Mouse (Mus musculus): ENCODE measurements around the gene Jmjd7.

The Jmjd7 gene

DNA sequence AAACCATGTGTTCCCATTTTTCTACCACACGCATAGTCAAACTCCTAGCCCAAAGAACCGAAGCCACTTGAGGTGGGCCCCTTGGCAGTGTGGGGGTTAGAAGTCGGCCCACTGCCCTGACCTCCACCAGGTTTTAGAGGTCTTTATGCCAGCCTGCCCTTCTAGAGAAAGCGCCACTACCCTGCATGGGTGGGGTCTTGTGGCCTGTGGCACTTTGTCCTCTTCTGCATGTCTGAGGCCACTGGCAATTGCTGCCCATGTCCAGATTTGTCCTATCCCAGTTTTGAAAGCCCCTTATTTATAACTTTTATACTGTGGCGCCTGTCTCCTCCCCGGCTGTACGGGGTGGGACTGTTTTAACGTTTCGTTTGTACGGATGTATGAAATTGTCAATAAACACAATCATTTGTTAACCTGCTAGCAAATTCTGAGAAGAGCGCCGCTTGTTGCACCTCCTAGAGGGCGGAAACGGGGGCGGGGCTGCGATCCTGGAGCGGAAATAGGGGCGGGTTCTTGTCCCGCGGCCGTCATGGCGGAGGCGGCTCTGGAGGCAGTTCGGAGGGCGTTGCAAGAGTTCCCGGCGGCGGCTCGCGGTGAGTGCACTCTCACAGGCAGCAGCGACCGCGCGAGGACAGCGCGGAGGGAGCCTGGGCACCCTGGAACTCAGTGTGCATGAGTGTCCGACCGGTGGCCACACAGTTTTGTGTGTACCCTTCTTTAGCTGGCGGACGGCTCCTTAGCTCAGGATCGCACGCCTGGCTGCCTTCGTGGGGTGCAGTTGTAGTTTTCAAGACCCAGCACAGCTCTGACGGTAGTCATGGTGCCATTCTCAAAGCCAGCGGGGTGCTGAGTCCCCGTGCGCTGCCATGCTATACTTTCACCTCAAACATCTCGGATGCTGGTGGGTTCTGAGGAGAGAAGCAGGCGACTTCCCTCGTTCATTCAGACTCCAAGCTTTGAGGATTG lies at the start of gene Jmjd7, which contains the start of gene Gm28042:
TSS of gene Jmjd7 (plus strand) at position 500 of the 966 bp plus-strand sequence.
TSS of gene Gm28042 (plus strand) at position 510 of the 966 bp plus-strand sequence.
- DNase-seq, result peak; percentile 91

DNA sequence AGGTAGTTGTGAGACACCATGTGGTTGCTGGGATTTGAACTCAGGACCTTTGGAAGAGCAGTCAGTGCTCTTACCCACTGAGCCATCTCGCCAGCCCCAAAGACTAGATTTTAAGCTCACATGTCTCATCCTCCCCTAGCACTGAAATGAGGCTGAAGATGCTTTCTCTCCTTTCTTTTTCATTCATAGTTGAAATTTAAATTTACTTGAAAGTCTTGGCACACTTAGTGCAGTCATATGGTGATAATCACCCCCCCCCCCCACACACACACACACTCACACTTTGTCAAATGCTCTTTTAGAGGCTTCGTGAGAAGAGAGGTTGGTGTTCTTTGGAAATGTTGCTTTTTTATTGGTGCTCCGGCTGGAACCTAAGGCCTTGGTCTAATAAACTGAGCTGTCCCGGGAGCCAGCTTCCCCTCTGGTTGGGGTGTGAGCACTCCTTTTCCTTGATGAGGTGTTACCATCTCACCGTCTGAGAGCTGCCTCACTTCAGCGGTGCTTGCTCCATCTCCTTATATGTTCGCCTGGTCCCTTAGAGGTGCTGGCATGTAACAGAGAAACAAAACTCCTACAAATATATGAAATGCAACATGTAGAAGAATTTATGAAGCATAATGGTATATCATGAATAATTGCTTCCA lies 46.8 kb upstream of the Jmjd7 start:
- DNase-seq, result no peak

DNA sequence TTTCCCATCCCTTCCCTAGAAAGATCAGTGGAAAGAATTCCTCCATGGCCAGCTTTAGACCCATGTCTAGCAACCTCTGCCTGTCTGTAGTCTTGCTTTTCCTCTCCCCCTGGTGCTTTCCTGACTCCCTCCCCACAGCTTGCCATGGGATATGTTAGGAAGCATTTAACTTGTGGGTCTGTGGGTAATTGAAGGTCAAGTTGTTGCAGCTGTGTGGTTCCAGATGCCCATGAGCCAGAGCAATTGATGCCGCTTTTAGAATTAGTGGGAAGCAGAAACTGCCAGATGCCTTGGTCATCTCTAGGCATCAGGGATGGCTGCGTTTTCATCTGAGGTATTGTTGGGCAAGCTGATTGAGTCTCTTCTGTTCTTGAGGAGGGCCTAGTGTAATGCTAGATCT lies 45.7 kb upstream of the Jmjd7 start:
- DNase-seq, result no peak

DNA sequence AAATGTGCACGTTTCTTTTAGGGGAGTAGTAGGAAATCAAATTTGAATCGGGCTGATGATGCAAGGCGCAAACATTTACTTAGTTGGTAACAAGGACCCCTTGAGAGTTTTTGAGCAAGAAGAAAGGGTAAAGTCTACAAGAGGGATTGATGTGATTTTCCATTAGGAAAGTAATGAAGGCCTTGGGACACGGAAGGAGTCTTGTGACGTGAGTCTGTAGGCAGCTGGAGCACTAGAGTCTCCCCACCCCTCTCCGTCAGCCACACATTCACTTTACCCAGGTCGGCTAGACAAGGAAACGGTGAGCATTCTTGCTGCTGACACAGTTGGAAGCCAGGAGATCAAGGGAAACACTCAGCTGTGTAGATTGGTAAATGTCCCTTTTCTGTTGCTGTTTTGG lies 41.4 kb upstream of the Jmjd7 start:
- no peak for DNase-seq

DNA sequence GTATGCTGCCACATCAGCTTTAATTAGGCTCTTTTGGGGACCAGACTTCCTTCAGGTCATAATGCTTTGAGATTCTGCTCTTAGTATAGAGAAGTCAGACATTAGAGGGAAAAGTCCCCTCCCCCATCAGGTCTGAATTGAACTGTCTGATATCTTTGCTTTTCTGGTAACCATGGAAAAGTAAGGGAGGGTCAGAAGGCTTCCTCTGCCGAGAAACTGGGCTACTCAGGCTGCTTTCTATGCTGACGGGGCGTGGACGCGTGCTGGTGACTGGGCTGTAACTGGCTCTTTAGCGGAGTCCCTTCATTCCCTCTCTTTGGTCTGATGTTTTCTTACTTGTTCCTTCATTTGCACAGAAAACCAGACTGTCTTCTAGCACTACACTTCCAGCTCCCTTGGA lies 40.9 kb upstream of the Jmjd7 start:
- no peak for DNase-seq

DNA sequence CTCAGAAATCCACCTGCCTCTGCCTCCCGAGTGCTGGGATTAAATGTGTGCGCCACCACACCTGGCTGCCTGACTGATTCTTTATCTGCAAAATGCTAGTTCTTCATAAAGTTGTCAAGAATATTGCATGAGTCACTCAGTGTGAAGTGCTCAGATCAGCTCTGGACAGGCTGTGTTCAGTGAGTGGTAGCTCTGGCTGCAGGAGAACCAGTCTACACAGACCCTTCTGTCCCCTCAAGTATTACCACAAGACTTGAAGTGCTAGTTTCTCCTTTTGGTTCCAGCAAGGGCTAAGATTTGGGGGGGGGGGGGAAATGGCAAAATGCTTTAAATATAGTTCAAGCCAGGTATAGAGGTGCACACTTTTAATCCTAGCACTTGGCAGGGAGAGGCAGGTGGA lies 39.8 kb upstream of the Jmjd7 start:
- no peak for DNase-seq

DNA sequence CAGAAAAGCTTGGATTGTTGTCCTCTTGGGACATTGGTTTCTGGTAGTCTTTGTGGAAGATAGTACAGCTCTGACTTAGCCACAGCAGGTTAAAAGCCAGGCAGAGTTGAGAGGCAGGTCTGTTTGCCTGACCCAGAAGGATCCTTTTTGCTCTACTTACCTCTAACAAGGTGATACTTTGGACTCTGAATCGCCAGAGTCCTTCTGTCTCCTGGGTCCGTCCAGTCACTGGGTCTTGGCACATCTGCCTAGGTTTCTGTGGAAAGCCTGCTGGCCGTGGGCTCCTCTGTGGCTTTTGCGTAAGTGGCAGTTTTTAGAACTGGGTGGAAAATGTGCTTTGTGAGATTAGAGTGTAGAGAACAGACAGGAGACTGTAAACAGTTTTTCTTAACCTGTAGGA lies 38.3 kb upstream of the Jmjd7 start:
- no peak for DNase-seq

DNA sequence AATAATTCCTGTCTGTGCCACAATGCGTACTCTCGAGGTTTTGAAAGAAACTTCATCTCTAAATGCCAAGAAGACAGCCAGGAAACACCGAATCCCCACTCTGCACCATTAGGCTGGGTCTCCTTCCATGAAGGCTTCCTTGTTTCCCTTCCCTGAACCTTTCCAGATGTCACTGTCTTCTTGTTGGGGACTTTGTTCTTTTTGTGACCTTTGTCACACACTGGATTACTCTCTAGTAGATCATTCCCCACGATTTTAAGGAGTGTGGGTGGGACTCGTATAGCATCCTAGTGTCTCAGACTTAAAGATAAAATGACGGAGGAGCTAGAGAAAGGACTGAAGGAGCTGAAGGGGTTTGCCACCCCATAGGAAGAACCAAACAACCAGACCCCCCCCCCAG lies 36.4 kb upstream of the Jmjd7 start:
- no peak for DNase-seq

DNA sequence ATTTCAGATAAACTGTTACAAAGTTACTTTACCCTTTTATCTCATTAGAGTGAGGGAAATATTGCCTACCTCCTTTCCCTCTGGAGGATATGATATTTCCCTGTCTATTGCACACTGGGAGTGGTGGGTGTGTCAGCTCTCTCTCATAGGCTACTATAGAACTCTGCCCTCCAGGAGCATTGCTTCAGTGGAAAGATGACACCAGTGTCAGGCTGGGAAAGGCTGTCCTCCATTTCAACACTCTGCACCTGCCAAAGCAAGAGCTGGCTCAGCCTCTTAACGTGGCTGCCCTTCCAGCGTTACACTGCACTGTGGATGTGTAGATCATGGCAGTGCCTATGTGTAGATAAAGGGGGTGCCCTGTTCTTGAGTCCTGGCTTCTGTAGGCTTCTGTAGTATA lies 34.9 kb upstream of the Jmjd7 start:
- DNase-seq, result no peak

DNA sequence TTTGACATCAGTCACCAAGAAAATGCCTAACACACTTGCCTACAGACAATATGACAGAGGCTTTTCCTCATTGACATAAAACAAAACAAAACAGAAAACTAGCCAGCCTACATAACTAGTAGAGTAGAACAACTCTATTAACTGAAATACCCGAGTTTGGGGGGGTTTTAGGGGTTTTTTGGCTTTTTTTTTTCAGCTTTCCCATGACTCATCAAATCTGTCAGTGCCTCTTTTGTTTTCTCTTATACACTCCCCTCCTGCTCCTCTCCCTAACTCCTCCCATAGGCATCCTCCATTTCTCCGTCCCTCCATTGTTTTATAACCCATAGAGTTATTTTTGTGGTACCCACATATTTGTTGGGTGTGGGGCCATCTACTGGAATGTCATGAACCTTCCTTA lies 33.8 kb upstream of the Jmjd7 start:
- no peak for DNase-seq

DNA sequence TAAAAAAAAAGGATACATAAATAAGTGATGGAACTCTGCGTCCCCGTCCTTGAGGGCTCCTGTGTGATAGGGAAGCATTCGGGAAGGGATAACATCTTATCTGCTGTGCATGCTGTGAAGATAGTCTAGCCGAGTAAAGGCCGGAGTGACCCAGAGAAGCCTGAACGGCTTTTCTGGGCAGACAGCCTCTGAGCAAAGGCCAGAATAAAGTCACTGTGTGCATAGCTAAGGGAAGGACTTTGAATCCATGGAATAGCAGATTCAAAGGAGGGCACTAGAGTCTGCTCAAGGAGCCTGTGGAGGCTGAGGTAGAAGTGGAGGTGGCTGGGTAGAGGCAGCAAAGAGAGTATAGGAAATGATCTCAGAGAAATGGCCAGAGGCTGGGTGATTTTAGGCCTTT lies 32.4 kb upstream of the Jmjd7 start:
- DNase-seq, result no peak

DNA sequence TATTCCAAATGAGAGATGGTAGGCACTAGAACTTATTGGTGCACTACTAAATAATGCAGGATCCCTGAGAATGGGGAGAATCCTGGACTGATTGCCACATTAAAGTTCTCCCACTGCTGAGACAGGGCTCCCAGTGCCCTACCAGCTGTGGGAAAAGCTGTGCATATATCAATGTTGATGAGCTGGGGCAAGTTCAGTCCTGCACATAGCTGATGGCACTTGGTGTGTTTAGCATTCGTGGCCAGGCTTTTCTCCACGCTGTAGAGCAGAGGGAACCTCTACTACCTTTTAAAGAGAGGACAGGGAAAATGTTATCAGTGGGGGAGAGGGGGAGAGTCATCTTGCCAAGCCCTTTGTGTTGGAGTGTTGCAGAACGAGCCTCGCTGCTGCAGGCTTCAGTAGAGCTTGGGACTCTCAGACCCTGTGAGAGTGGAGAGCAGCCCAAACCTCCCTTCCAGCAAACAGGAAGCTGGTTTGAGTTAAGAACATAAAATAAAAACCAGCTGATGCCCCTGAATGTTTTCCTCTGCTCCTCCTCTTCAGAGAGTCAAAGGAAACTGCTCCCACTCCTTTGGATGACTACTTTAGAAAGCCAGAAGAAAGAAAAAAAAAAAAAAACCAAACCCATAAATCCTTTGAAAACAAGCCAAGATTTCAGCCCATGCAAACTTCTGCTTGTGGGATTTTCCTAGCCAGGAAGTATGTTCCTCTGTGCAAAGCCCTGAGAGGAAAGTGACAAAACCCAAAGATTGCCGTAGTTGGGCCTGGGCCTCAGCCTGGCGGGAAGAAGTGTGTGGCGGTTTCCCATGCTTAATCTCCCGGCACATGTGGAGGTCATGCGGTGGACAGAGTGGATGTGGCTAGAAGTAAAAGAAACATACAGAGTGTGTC lies 31.6 kb upstream of the Jmjd7 start:
- DNase-seq, result no peak

DNA sequence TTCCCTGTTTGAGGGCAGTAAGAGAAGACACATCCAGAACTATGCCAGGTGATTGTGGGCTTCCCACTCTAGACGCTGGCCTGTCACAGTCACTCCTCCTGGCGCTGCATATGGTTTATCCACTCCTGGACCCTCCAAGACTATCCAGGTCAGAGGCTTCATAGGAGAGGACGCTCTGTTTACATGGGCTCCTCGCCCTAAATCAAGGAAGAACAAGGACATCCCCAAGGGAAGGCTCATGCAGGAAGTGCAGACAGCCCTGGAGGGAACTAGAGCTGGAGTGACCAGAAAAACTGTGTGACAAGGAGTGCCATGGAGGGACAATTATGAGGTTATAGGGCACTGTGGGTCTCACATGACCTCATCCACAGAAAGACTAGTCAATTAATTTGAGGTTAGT lies 29.9 kb upstream of the Jmjd7 start:
- DNase-seq, result no peak

DNA sequence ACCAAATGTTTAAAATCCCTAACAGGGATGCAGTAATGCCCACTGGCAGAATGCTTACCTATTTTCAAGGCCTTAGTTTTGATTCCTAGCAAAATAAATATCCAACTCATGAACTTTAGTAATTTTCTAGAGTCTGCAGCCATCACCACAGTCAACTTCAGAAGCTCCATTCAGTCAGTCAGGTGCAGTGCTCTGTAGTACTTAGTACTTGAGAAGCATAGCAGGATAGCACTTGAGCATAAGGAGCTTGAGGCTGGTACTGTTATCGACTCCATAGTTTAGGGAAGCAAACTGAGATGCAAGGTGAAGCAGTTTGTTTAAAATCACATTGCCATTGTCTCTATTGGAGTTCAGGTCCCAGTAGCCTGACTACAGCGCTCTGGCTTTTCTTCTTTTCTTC lies 27.6 kb upstream of the Jmjd7 start:
- DNase-seq, result no peak

DNA sequence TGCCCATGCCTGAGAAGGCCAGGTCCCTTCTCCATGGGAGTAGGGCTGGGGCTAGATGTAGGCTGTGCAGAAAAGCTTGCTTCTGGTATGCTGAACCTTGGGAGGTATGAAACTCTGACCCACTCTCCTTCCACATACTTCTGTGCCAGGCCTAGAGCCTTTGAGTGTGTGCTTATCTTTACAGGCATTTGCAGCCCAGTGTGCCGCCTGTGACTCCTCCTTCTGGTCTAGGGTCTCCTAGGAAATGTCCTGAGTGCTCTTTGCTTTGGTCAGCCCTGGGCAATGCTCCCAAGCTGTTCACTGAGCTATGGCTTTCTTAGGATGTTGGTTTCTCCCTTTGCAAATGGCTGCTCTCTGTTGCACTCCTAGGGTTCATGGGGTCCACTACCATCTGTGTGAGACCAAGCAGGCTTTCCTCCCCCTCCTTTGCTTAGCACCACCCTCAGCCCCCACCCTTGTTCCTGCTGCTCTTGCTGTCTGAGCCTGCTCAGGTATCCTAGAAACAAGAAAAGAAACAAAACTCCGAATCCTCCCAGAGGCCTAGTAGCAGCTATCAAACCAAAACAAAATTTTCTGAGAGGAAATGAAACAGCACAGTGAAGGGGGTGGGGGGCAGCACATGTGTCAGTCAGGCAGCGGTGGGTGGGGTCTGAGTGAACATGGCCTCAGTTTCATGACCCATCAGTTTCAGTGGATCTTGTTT lies 26.2 kb upstream of the Jmjd7 start:
- no peak for DNase-seq

DNA sequence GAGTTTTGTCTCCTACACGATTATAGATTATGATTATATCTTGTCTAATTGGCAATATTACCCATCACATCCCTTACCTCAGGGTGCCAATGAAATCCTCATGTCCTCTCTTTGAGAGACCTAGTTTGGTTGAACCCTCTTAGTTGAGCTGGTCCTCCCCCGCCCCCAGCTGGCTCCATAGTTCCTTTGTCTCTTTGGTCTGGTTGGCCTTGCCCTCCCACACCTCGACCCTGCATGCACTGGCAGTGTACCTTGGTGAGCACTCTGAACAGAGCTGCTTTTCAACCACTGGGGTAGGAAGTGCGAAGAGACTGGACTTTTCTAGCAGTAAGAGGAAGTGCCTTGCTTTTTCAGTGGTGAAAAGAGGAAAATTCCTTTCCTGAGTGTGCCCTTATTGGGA lies 25.3 kb upstream of the Jmjd7 start:
- no peak for DNase-seq

DNA sequence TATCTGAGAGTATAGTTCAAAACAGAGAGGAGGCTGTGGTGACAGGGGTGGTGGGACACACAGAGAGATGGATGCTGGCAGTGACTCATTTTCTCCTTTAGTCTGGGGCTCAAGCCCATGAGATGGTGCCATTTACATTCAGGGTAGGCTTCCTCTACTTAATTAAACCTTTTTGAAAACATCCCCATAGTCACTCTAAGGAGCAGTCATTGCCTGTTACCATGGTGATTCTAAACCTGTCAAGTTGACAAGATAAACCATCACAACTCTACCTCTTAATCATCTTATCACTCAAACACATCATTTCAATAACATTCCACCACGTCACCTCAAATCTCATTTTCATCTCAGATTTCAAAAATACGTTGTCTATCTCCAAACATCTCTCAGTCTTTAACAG lies 23.3 kb upstream of the Jmjd7 start:
- DNase-seq, result no peak

DNA sequence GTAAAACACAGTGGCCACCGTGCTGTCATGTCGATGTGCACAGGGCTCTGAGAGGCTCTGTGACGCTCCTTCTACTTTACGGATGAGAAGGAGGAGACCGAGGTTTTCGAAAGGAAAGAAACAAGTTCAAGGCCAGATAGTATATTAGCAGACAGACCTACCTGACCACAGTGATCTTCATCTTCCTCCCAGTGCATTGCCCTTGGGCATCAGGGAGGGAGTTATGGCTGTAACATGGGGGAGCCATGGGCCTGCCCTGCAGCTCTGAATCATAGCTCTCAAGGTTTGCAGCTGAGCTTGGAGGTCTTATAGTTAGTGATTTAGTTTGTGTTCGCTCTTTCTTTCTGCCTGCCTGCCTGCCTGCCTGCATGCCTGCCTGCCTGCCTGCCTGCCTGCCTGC lies 20.6 kb upstream of the Jmjd7 start:
- DNase-seq, result no peak

DNA sequence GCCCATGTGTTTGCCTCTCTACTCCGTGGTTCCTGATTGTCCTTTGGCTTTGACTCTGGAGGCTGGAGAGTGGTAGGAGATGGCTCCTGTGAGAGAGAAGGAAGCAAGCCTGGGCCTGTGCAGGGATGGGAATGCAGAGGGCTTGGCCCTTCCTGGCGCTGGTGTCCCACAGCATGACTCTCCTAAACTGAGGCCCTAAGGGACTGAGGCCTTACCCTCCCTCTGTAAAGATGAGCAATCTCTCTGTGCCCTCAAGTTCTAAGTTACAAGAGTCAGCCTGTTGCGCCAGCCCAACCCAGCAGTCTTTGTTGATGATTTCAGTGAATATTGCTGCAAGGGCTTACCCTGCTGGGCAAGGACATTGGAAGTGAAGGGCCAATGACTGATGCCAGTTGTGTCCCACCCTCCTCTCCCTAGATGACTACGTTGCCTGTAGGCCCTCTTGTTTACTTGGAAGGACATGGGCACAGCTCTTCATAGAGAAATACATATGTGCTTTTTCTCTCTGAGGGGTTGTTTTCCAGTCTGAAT lies 19.5 kb upstream of the Jmjd7 start:
- DNase-seq, result no peak

DNA sequence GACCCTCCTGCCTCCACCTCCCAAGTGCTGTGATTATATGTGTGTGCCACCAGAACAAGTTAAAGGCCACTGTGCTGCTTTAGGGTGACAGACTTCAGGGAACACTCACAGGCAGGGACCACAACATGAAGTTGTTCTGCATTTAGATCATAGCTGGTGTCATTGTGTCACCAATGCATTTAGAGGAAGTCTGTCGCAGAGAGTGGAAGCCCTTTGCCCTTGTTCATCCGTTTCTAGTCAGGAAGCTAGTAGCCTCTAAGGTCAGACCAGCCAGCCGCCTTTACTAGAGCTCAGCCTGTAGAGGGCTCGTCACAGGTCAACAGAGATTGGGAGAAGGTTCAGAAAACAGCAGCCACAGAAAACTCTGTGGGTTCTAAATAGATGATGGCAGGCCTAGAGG lies 18.6 kb upstream of the Jmjd7 start:
- no peak for DNase-seq

DNA sequence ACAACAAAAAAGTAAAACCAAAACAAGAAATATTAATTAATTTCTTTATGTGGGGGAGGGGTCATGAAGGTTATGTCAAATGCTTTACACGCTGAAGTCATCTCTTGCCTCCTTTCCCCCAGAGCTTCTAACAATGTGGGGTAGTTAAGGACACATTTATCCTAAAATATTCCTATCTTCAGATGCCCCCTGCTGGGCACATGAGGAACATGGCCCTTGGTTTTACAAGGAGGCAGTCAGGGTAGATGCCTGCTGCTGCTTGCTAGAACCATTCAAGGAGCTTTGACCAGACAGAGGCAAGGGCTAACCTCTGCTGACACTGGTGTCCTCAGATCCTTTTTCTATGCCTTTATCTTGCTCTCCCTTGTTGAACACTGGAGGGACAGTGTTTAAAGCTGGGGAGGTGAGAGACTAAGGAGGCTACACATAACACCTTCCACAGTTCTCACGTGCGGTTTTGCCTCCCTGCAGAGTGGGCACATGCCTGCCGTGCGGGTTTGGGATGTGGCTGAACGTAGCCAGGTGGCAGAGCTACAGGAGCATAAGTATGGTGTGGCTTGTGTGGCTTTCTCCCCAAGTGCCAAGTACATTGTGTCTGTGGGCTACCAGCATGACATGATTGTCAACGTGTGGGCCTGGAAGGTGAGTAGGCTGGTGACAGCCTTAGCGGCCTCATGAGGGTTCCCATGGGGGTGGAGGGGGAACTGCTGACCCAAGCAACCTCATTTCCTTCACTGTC lies 15.7 kb upstream of the Jmjd7 start:
- DNase-seq, result peak; percentile 54

DNA sequence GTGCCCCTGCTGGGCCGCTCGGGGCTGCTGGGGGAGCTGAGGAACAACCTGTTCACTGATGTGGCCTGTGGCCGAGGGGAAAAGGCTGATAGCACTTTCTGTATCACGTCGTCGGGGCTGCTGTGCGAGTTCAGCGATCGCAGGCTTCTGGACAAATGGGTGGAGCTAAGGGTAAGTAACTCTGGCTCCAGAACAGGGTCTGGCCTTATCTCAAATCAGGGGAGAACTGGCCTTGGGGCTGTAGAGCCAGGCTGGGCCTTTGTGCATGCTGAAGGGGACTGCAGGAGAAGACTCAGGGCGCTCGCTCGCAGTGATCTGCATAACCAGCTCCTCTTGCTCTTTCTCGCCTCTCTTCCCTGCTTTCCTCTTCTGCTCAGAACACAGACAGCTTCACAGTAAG lies 14.4 kb upstream of the Jmjd7 start:
- no peak for DNase-seq

Data from right cerebral cortex, postnatal 4 days (tissue).